Comparison of ENCODE assay signal across 9 mouse cellular contexts in the genomic region with DNA sequence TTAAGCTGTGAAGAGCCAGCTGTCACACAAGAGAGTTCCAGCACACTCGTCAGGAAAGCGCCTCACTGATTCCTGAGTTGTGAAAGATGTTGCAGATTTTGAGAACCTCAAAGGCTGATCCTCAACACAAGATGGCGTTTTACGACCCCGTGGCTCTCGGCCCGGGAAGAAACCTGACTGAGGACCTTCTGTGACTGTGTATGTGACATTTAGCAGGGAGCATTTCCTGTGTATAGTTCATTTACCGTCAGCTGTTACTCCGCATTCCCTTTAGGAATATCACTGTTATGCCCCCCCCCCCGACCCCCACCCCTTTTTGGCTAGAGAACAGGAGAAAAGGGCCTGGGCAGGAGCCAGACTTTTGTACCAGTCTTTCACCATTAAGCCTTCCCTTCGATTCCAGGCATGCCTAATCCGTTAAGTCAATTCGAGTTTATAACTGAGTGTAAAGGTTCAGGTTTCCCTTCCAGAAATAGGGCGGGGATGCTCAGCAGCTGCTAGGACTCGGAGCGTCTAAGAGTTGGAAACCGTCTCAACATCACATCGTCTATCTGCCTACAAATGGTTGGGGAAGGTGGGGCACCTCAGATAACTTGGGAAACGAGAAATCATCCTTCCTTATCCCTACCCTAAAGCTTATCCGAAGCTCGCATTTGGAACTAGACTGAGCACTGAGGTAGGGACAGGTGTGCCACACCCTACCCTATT. TPM values are rescaled to one million over a fixed set of nuclear protein-coding genes. Genes with fewer than 3 reads are reported as not detected.
DNase-seq lines count a peak whose midpoint lies in the region; ATAC-seq lines count a peak whose summit lies in the region.
"Had no signal": no experiment of that assay in that cellular context is flagged by ENCODE, and none has a peak within 500 bp of the region (broad histone marks: within the 10 kb centered on the region; RNA-seq: fewer than 3 reads in every experiment).

No protein-coding gene starts in this region.

- 13% methylated on average over 21 of the region's 21 CpGs for WGBS in lung, embryonic 15.5 days
- 9% methylated on average over 21 of the region's 21 CpGs for WGBS in embryonic facial prominence, embryonic 15.5 days
- WGBS in limb, embryonic 11.5 days = 19% methylated on average over 21 of the region's 21 CpGs

- peaks cover 20% of the 10 kb centered on the region for H3K4me1 ChIP-seq in lung, embryonic 15.5 days
- peaks cover 24% of the 10 kb centered on the region for H3K4me1 ChIP-seq in embryonic facial prominence, embryonic 15.5 days
- no peaks in the 10 kb centered on the region for H3K4me1 ChIP-seq in limb, embryonic 11.5 days (ENCODE audit: control insufficient read depth, insufficient read depth, low read length)

- no peaks in the 10 kb centered on the region for H3K9me3 ChIP-seq in lung, embryonic 15.5 days
- no peaks in the 10 kb centered on the region for H3K9me3 ChIP-seq in embryonic facial prominence, embryonic 15.5 days (replicated peaks)
- H3K9me3 ChIP-seq in limb, embryonic 11.5 days (ENCODE audit: control insufficient read depth, low read length) = no peaks in the 10 kb centered on the region
- H3K9me3 ChIP-seq: liver, embryonic 13.5 days had no signal

- H3K4me3 ChIP-seq in lung, embryonic 15.5 days = 0 out of 2 replicates have a peak overlapping the region, but pooled peaks have one; percentile 38
- H3K4me3 ChIP-seq in embryonic facial prominence, embryonic 15.5 days (replicated peaks) = peak overlapping the region; percentile 39
- H3K4me3 ChIP-seq in limb, embryonic 11.5 days (ENCODE audit: low read depth, low read length) = no peak overlapping the region

- H3K27me3 ChIP-seq in lung, embryonic 15.5 days = peaks cover 15% of the 10 kb centered on the region
- peaks cover 14% of the 10 kb centered on the region for H3K27me3 ChIP-seq in embryonic facial prominence, embryonic 15.5 days
- H3K27me3 ChIP-seq in limb, embryonic 11.5 days (ENCODE audit: control insufficient read depth, insufficient read depth, low read length) = peaks cover 15% of the 10 kb centered on the region

- H3K9ac ChIP-seq in lung, embryonic 15.5 days = no peak overlapping the region
- H3K9ac ChIP-seq in embryonic facial prominence, embryonic 15.5 days = no peak overlapping the region
- no peak overlapping the region for H3K9ac ChIP-seq in limb, embryonic 11.5 days (ENCODE audit: low read length)
- H3K9ac ChIP-seq: liver, embryonic 13.5 days had no signal

- H3K36me3 ChIP-seq in lung, embryonic 15.5 days = no peaks in the 10 kb centered on the region
- H3K36me3 ChIP-seq in embryonic facial prominence, embryonic 15.5 days = no peaks in the 10 kb centered on the region
- no peaks in the 10 kb centered on the region for H3K36me3 ChIP-seq in limb, embryonic 11.5 days (ENCODE audit: control insufficient read depth, insufficient read depth, low read length)
- H3K36me3 ChIP-seq: liver, embryonic 13.5 days had no signal

- no peak for DNase-seq in lung, postnatal 36 days
- DNase-seq in limb, embryonic 11.5 days (ENCODE audit: low spot score) = peak; percentile 22
- DNase-seq in skeletal muscle tissue, adult 2 months (ENCODE audit: low read depth, low spot score) = peak; percentile 41
- DNase-seq in spleen, adult 18-20 months = no peak
- DNase-seq in cerebellum, adult 11-12 months = no peak
- no peak for DNase-seq in right cerebral cortex, adult 2 months (ENCODE audit: low spot score in 2 of 2)
- DNase-seq: liver, embryonic 13.5 days had no signal

- no peak for ATAC-seq in lung, embryonic 15.5 days (ENCODE audit: borderline replicate concordance, extremely low read depth, low FRiP score, low TSS enrichment)
- ATAC-seq in embryonic facial prominence, embryonic 15.5 days (ENCODE audit: insufficient number of reproducible peaks, low FRiP score, low TSS enrichment, low read depth) = peak; percentile 37; the same call in 1 of the 2 replicates
- no peak for ATAC-seq in limb, embryonic 11.5 days (ENCODE audit: insufficient number of reproducible peaks, low FRiP score, low TSS enrichment, low read depth)

- no peak overlapping the region for H3K27ac ChIP-seq in lung, embryonic 15.5 days
- peak overlapping the region; percentile 58; the same call in 1 of the 2 replicates for H3K27ac ChIP-seq in embryonic facial prominence, embryonic 15.5 days (replicated peaks)
- H3K27ac ChIP-seq in limb, embryonic 11.5 days (replicated peaks; ENCODE audit: low read depth, low read length) = no peak overlapping the region
- H3K27ac ChIP-seq: liver, embryonic 13.5 days had no signal

- peak overlapping the region; percentile 72 for H3K4me2 ChIP-seq in lung, embryonic 15.5 days
- peak overlapping the region; percentile 62 for H3K4me2 ChIP-seq in embryonic facial prominence, embryonic 15.5 days (replicated peaks)
- H3K4me2 ChIP-seq in limb, embryonic 11.5 days (ENCODE audit: low read depth, severe bottlenecking) = no peak overlapping the region

RNA-seq across cellular contexts. Expression of gene Scn3b, which starts 0.8 kb away (rescaled TPM):
- 4.8 and 7.5 TPM in 2 replicates for polyA plus RNA-seq in lung, embryonic 15.5 days (2015; fragmentation: Nextera tagmentation; extraction: Ambion mirVana)
- polyA plus RNA-seq in embryonic facial prominence, embryonic 15.5 days (2015; fragmentation: Nextera tagmentation; extraction: Ambion mirVana) = 13.7 and 14.0 TPM in 2 replicates
- polyA plus RNA-seq in limb, embryonic 11.5 days (2014; fragmentation: Nextera tagmentation; extraction: Ambion mirVana) = 0.15 and 0.35 TPM in 2 replicates

Comparison
In these comparisons a context has a peak if more than half of its experiments do, and no peak if none do; other contexts are left out.
1. DNase-seq: peak in limb, embryonic 11.5 days (single experiment) and skeletal muscle tissue, adult 2 months (single experiment); none in lung, postnatal 36 days (single experiment), spleen, adult 18-20 months (0 of 2), cerebellum, adult 11-12 months (single experiment) and right cerebral cortex, adult 2 months (0 of 2).